Mouse (Mus musculus): ENCODE measurements around the gene Cpsf7. TPM values are rescaled to one million over a fixed set of nuclear protein-coding genes. Genes with fewer than 3 reads are reported as not detected.
A peak's percentile ranks its signal among the peaks of the same experiment; 100 is the strongest.
"Not testable (repeated sequence)": the region's sequence is repeated elsewhere in the genome, so short reads cannot be mapped to it uniquely, and the experiment has no call there.

Gene Cpsf7
- total RNA-seq, 2 experiments from 2014 or later = 65.9 to 72.2 TPM

DNA sequence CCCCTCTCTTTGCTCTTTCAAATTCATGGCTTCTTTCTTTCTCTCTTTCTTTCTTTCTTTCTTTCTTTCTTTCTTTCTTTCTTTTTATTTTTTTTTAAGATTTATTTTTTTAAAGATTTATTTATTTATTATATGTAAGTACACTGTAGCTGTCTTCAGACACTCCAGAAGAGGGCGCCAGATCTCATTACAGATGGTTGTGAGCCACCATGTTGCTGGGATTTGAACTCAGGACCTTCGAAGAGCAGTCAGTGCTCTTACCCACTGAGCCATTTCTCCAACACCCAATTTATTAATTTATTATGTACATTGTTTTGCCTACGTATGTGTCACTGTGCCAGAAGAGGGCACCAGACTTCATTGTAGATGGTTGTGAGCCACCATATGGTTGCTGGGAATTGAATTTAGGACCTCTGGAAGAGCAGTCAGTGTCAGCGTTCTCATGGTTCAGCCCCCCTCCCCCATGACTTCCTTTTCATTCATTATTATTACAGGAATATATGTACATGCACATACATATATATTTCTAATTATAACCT, 32.8 kb downstream of the Cpsf7 start:
- DNase-seq (ENCODE audit: extremely low spot score in 1 of 2, low spot score in 1 of 2) = not testable (repeated sequence)

DNA sequence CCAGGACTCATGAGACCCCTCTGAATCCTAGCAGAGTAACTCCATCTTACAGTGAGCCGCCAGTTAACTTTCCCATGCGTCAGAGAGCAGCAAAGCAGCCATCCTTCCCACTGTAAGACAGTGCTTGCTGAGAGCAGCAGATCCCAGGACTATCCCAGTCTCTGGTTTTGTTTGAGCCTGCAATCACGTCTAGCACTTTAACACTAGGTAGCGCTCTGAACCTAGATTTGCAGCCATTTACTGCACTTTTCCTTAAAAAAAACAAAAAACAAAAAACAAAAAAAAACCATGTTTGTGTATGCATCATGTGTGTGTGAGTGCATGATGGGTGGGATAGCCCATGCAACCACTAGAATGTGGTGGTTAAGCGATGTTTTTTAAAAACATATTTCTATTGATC, 35.0 kb downstream of the Cpsf7 start:
- DNase-seq (ENCODE audit: extremely low spot score in 1 of 2, low spot score in 1 of 2) = no peak

DNA sequence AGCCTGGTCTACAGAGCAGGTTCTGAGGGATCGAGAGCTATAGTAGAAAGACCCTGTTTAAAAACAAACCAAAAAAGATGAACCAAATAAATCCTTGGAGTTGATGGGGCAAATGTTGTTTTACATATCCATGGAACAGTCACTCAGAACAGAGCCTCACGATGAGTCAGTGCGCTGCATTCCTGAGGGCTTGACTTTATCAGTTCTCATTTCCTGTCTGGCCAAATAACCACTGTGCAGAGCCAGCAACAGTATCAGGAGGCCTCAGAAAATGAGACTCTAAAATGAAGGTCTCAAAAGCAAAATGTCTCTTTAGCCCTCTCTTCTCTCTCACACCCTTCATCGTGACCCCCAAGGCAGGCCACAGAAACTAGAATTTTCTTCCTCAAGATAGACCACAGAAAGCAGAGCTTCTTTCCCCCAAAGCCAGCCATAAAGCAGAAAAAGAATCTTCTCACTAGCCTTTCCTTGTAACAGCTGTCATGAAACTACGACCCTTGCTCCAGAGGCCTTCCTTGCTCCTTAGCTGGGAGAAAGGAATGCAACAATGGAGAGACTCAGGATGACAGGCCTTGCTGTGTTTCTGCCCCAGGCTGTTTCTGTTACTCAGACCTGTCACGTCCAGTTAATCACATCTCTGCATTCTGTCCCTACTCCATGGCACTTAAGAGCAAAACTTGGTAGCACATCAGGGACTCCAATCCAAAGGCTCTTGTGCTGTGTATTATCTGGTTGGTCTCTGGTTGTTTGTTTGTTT, 36.7 kb downstream of the Cpsf7 start:
- no peak for DNase-seq (ENCODE audit: extremely low spot score in 1 of 2, low spot score in 1 of 2)

DNA sequence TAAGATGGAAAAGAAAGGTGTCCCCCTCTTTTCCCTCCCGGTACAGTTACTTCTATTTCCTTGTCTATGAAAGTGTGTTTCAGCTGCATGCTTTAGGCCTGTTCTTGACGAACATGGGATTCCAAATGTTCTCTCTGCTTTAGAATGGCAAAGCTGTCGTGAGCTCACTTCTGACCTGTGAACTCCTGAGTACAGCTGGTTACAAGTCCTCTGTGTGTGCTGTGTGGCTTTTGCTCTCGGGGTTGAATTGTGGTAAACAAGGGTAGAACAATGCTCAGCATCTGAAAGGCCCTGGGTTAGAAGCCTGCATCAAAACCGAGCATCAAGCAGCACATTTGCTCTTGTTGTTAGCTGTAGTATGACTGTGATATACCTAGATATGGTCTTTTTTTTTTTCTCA, 37.3 kb downstream of the Cpsf7 start:
- DNase-seq (ENCODE audit: extremely low spot score in 1 of 2, low spot score in 1 of 2) = no peak

DNA sequence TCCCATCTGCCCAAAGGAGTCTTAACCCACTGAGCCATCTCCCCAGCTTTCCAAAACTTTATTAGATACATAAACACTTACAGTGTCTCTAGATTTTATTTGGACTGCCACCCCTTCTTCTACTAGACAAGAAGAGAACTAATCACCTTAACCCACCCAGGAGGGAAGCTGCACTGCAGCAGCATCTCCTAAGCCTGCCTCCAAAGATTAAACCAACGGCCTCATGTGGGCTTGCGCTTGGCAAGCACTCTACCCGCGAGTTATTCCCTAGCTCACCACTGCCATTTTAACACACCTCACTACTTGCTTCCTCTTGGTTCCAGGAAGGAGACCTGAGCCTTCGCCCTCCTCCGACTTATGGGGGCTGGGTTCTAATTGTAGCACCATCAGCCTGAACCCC, 39.2 kb downstream of the Cpsf7 start:
- no peak for DNase-seq (ENCODE audit: extremely low spot score in 1 of 2, low spot score in 1 of 2)

DNA sequence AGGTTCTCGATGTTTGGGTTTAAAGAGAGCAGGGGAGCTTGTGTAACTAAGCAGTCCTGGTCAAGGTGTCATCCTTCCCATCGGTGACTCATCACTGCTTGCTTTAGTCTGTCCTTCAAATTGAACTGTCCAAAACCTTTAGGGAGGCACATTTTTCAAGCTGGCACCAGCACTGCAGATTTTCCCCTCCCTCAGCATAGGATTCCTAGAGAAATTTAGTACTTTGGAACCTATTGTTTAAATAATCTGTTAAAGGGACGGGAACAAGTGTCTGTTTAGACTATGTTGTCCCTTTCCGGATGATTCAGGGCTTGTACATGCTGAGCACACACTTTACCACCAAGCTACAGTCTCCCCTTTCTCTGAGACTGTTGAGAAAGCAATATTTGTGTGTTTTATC, 40.2 kb downstream of the Cpsf7 start:
- DNase-seq (ENCODE audit: extremely low spot score in 1 of 2, low spot score in 1 of 2) = no peak

DNA sequence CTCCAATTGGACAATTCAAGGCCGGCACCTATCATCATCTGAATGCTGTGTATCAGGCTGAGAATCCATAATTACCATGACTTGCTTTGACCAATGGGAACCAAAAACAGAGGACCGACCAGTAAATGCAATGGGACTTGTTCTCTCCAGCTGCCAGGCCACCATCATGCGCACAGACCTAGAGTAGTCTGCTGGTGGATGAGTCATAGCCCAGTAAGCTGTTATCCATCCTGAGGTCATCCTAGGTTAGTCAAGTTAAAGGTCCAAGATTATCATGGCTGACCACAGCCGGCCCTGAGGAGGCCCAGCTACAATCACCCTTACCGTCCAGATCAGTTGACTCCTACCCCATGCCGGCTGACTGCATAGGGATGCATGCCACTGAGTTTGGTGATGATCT, 44.6 kb downstream of the Cpsf7 start:
- no peak for DNase-seq (ENCODE audit: extremely low spot score in 1 of 2, low spot score in 1 of 2)

DNA sequence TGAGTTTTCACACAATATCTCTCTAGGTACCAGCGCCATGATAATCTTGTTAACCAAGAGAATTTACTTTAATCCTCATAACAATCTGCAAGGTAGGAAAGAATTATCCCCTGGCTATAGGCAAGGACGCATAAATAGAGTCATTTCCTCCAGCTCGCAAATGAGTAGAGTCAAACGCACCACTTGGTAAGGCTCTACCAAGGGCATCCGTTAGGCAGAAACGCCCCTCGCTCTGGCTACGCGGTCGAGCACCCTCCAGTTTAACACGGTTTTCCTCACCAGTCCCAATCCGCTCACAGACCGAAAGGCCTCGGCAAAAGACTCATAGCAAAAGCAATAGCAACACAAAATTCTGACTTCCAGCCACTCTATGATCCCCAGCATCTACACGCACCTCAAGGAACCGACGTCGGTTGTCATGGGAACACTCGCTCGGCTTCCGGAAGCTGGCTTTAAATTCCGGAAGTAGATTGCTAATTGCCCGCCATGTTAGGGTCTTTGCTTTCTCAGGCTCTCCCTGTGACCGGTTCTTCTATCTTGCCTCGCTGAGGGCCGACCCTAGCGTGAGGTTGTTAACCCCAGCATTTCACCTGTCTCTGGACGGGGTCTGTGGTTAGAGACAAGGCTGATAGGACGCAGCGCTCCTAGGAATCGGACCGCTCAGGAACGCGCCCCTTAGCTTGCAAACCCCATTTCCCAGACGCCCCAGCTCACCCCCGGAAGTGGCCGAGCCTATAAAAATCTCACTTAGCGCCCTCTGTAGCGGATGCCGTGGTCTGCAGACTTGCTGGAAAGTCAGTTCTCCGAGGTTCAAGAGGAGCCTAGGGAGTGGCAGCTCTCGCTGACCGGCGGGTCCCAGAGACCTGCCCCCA, 51.9 kb downstream of the Cpsf7 start, which contains the start of the genes Cyb561a3 and Tmem138:
Gene Cyb561a3, plus strand, starts transcription at position 483 of the 872 bp plus-strand sequence.
Gene Tmem138, minus strand, starts transcription at position 673 of the 872 bp plus-strand sequence.
- peak; percentile 81 to 90 for DNase-seq (ENCODE audit: extremely low spot score in 1 of 2, low spot score in 1 of 2)

DNA sequence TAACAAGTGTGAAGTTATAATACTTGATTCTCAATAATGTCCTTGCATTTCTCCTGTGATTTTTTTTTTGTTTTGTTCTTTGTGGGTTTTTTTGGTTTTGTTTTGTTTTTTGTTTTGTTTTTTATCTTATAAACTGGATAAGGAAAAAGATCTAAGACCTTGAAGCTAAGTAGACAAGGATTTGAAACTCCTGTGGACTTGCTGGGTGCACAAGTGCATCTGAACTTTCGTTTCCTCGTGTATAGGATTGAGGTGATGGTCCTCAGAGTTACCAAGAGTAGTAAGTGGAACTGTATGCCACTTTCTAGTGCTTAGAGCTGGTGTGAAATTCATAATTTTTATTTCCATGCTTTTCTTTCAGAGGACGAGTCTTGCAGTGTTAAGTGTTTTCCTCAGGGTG, 55.0 kb downstream of the Cpsf7 start:
- no peak for DNase-seq (ENCODE audit: extremely low spot score in 1 of 2, low spot score in 1 of 2)

DNA sequence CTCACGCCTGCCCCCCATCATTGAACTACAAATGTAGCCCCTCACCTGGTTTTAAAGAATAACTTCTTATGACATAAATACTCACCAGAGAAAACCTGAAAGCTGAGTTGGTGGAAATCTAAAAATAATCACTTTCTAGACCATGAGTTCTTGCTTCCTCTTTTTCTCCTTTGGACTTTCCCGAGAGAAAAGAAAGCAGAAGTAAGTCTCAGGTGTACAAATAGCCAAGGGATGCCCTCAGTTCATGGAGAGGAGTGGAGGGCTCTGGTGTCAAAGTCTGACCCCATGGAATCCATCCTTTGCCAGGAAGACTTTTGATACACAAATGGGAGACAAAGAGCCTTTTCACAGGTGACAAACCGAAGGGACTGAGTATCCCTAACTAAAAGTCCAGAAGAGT, 55.7 kb downstream of the Cpsf7 start:
- DNase-seq (ENCODE audit: extremely low spot score in 1 of 2, low spot score in 1 of 2) = no peak

DNA sequence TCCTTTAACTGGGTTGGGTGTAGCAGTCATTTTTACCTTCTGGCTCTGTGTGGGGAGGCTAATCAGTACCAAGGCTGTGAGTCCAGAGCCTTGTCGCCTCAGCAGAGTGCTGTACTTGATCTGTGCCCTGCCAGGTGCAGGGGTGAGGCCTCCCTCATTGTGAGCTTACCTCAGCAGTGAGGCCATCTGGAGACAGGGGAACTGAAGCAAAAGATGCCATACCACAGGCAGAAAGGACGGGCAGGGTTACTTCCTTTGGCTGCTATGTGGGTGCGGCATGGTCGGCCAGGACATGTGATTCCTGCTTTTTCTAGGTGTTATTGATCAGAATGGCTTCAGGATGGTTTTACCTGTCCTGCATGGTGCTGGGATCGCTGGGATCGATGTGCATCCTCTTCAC, 56.9 kb downstream of the Cpsf7 start:
- no peak for DNase-seq (ENCODE audit: extremely low spot score in 1 of 2, low spot score in 1 of 2)

DNA sequence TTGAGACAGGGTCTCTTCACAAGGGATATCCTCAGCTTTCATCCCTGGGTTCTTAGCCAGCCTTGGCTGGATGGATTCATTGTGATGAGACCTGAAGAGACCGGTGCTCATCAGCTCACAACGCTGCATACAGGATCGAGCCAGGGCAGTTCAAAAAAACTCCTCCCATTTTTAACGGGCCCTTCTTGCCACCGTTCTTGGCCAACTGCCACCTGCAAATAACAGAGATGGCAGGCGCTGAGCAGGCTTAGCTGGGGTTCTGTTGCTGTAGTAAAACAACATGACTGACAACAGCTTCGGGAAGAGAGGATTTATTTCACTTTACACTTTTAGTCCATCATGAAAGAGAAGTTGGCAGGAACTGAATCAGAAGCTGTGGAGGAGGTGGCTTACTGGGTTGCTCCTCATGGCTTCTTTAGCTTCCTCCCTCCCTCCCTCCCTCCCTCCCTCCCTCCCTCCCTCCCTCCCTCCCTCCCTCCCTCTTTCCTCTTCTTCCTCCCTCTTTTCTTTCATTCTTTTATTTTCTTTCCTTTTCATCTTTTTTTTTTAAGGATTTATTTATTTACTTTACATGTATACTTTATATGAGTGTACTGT, 58.6 kb downstream of the Cpsf7 start:
- no peak for DNase-seq (ENCODE audit: extremely low spot score in 1 of 2, low spot score in 1 of 2)

DNA sequence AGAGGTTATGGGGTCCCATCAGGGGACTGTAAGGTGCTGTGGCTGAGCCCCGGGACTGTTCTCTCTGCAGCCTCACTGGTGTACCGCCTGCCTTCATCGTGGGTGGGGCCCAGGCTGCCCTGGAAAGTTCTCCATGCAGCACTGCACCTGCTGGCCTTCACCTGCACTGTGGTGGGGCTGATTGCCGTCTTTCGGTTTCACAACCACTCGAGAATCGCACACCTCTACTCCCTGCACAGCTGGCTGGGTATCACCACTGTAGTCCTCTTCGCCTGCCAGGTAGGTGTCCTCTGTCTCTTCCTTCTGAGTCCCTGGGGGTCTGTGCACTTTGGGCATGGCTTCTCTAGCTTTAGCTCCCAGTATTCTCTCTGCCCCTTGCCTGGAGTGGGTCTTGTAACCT, 60.0 kb downstream of the Cpsf7 start:
- no peak for DNase-seq (ENCODE audit: extremely low spot score in 1 of 2, low spot score in 1 of 2)

DNA sequence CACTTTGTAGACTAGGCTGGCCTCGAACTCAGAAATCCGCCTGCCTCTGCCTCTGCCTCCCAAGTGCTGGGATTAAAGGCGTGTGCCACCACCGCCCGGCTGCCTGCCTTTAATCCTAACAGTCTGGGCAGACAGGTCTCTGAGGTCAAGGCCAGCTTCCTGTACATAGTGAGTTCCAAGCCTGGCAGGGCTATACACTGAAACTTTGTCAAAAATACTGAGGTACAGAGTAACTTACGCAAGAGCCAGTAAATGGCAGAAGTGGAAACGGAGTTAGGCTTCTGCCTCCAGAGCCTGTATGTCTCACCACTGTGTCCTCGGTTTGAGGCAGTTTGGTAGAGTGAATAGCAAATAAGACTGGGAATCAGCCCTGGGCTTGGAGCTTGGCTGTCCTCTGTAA, 62.2 kb downstream of the Cpsf7 start:
- DNase-seq (ENCODE audit: extremely low spot score in 1 of 2, low spot score in 1 of 2) = no peak

DNA sequence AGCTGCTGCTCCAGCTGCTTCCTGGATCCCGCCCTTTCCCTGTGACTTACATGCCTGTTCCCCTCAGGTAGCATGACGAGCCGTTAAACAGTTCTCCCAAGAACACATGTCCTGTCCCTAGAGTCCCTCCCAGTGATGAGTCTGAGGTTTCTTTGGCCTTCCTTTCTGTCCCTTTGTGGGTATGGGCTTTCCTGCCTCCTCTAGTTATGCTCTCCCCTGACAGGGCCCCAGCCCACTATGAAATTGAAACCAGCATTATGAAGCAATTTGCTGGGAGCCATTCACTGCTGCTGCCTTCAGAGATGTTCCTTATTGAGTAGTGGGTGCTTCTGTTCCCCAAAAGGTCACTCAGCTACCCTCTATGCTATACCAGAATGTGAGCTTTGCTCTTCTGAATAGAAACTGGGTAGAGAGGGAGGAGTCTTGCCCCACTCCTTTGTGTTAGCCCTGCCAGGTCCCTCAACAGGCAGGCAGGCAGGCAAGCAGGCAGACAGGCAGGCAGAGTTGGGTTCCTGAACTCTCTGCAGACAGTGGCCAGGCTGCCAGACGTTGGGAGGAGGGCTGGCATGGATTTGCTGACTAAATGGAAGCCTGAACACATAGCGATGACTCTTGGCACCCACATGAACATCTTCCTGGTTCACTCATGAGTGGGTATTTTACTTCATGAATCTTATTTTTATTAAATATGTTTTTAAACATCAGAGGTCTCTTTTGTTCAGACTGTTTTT, 64.2 kb downstream of the Cpsf7 start:
- no peak for DNase-seq (ENCODE audit: extremely low spot score in 1 of 2, low spot score in 1 of 2)

DNA sequence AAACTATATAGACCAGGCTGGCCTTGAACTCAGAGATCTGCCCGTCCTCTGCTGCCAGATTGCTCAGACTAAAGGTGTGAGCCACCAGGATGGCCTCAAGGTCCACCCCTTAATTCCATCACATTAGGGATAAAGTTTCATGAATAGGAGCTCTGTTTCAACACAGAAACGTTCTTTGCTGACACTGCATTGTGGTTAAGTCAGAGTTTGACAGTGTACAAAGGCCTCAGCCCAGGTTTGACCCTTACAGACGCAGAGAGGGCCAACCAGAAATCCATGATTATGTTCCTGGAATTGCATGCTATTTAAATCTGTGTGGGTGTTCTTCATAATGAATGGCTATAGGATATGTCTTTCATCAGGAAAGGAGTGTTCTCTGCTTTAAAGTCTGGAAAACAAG, 65.2 kb downstream of the Cpsf7 start:
- DNase-seq (ENCODE audit: extremely low spot score in 1 of 2, low spot score in 1 of 2) = no peak

DNA sequence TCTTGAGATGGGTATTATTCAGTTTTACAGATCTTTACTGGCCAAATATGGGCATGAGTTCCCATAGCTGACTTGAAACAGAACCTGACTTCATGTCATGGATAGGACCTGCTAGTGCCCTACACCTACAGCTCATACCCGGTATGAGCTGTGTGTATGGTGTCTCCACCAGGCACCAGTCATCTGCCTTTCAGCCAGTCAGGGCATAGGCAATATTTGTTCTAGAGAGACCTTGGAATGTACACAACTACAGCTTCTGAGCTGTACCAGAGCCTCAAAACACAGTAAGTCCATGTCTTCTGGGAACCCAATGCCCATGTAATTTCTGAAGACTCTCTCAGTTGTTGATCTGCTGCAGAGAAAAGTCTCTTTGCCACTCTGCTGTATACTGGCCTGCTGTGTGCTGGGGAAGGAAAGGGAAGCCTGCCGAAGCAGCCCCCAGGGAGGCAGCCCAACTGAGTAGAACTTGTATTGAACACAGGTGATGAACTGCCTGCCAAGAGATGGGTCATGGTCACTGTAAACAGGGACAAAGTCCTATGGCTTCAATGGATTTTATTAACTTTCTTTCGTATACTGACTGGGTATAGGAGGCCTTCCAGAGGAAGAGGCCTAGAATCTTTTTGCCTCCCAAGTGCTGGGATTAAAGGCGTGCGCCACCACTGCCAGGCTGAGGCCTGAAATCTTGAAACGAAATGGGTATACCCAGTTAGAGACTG, 66.8 kb downstream of the Cpsf7 start:
- DNase-seq (ENCODE audit: extremely low spot score in 1 of 2, low spot score in 1 of 2) = no peak
